Mouse (Mus musculus) left cerebral cortex, adult 18-20 months (tissue): Measurements from ENCODE around the gene Ddah1. TPM values are rescaled to one million over a fixed set of nuclear protein-coding genes. Genes with fewer than 3 reads are reported as not detected.
"Not testable (repeated sequence)": the region's sequence is repeated elsewhere in the genome, so short reads cannot be mapped to it uniquely, and the experiment has no call there.

Source experiments
- DNase-seq, 2 experiments: peaks; one replicate each; pipeline ENCODE4 v3.0.0; 2021 to 2022; ENCODE audit warnings: low spot score in 2 of 2, mixed read lengths in 1 of 2
- total RNA-seq, 2 experiments: library from RNA; stranded (reverse); gene quantifications; 2 replicates each; pipeline ENCODE4 v1.2.3; 2021

The Ddah1 gene
- total RNA-seq, 2 experiments from 2014 or later = 54.7 to 57.8 TPM

DNA sequence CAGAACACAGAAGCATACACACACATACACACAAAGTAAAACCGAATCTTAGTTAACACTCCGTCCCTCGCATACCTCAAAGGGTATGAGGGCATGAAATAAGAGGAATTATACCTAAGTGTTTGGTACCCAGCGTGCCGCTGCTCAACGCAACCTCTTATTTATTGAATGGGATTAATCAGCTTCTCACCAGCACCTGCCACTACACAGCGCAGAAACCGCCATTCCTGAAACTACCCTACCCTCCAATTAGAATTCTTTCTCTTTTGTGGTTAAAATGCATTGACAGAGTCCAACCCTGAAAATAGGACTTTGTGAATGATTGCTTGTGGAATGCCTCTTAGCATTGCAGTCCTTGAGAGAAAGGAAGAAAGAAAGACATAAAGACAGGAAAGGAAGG is 145.1 kb downstream of the Ddah1 start:
- no peak for DNase-seq

DNA sequence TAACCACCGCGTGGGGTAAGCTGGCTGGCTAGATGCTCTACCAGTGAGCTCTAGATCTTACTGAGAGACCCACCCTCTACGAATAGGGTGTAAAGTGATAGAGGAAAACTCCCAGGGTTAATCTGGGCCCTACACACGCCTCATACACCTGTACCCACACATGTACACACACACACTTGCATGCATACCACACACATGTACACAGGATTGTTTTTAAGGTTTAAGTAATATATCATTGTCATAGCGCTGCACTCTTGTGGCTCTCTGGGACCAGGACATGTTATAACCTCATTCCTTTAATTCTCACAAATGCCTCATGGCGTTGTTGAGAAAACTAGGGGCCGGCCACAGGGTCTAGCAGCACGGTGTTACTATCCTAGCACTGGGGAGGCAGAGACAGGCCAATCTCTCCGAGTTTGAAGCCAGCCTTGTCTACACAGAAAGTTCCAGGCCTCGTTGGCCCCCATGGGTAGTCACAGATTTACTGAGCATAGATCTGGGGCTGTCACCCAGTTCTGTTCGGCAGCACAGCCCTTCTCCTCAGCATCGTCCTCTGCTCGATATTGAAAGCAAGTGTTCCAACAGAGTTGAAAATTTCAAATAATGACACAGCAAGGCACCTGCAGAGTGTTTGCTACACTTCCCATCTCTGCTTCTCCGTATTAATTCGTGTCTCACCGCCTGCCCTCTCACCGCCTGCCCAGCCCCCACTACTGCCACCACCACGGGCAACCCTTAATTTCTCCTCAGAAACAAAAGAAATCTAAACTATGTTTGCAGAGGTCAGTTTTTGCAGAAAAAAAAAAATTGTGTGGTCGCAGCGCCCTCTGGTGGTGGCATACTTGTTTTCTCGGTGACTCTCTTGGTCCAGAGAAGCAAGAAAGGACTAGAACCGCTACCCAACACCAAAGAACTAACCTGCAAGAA is 146.6 kb downstream of the Ddah1 start:
- DNase-seq = peak; percentile 65 to 78

GRCm38 (mm10) chr3:145906582-145906981 is 148.1 kb downstream of the Ddah1 start:
- no peak for DNase-seq

DNA sequence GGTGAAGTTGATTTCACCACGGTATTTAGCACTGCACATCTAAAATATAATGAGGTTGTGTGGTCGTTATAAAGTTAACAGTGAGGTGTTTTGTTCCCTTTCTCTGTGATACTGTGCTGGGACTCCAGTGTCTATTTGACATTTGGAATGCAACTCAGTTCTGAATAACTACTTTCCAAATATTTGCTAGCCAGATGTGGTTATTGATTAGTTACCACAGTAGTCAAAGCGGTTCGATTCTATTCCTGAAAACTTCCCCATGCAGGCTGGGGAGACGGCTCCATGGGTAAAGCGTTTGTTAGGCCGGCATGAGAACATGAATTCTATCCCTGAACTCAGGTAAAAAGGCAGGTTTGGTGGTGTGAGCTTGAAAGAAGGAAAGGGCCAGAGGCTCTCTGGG is 154.0 kb downstream of the Ddah1 start:
- DNase-seq = no peak

GRCm38 (mm10) chr3:145913263-145913662 is 154.8 kb downstream of the Ddah1 start:
- DNase-seq = no peak

DNA sequence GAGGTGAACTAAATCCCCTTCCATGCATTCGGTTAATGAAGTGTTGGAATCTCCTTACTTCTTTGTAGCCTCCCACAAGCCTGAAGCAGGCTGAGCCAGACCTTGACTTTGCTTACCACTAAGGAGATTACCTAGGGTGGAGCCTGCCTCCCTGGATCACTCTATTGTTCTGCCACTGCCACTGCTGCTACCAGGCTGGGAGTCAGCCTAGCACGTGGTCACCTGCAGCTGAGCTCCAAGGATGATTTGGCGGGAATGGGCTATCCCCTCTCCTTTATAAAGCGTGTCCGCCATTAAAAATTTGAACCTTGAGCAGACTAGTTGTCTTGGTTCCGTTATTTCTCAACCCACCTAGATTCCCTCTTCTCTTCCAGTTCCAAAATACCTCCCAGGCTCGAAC is 155.5 kb downstream of the Ddah1 start:
- DNase-seq = not testable (repeated sequence)

GRCm38 (mm10) chr3:145916374-145916773 is 157.9 kb downstream of the Ddah1 start:
- DNase-seq = no peak

DNA sequence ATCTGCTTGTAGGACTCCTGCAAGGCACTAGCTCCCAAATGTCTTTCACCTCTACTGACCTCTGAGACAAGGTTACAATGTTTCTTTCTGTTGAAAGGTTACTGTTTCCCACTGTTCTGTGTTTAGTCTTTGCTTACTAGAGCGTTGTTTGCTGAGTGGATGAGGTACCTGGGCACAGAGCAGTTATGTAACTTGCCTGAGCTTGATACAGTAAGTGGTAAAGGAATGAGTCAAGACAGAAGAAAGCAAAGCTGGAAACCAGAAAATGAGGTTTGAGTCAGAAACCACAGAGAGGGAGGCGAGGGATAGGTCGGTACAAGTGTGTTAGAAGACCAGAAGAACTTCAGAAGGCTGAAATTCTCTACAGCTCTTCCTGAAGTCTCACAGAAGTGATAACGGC is 158.4 kb downstream of the Ddah1 start:
- DNase-seq = no peak

DNA sequence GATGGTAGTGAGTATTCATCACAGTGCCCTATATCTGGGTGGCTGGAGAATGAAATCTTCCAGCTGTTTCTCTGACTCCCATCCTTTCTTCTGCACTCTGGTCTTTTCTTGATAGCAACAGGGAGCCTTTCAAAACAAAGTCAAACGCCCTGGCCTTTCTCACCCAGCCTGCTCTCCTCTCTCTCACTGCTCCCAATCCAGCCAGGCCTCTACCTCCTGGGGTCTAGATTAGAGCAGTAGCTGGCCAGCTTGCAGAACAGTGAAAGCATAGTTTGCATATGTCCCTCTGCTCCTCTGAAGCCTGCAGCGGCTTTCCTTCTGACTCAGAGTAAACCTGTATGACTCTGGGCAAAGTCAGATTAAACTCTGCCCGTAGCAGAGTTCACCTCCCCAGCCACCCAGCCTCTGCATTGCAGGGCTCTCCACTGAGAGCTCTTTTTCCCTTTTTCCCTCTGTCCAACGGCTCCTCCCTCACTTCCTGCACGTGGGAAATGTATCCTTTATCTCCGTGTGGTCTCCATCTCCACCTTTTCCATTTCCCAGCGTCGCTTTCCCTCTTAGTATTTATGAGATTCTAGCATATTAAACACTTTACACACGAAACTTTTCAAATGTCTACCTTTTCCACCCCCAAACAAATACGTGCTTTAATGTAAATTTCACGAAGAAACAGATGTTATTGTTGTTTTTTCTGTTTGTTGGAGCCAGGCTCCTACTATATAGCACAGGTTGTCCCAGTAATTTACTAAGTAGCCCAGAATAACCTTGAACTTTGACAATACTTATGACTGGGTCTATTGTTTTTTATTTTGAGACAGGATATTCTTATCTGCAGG is 163.8 kb downstream of the Ddah1 start, which contains the start of gene Bcl10:
Bcl10 (plus strand) TSS at position 786 of the 836 bp plus-strand sequence.
- no peak for DNase-seq

GRCm38 (mm10) chr3:145922971-145923370 is 164.5 kb downstream of the Ddah1 start:
- DNase-seq = no peak

- DNase-seq = peak; percentile 97 to 99
These were observed 165.6 kb downstream of the Ddah1 start for GRCm38 (mm10) chr3:145923874-145924577.

GRCm38 (mm10) chr3:145924649-145925337 is 166.3 kb downstream of the Ddah1 start:
- peak; percentile 40 to 51 for DNase-seq

GRCm38 (mm10) chr3:145925506-145925905 is 167.0 kb downstream of the Ddah1 start:
- DNase-seq = no peak

GRCm38 (mm10) chr3:145929525-145930400 is 171.3 kb downstream of the Ddah1 start:
- no peak for DNase-seq

DNA sequence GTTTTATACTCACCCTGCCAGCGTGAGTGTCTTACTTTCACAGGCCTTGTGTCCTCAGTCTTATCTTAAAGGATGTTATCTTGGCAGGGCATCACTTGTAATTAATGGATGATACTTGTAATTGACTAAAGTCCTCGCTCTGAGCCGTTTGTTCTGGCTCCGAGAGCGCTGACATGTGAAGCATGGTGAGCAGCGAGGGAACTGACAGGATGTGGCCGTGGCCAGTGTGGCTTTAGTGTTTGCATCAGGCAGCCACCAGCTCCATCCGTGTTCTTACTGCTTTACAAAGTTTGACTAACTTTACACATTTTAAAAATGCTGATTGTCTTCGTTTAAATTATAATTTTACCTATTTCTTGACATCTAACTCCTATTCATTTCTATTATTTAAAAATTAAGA is 175.4 kb downstream of the Ddah1 start:
- DNase-seq = no peak

GRCm38 (mm10) chr3:145937505-145938404 is 179.3 kb downstream of the Ddah1 start, which contains the start of gene 2410004B18Rik:
TSS of gene 2410004B18Rik (plus strand) at chr3:145938014.
- peak; percentile 91 to 92 for DNase-seq

- no peak for DNase-seq
These were observed 180.2 kb downstream of the Ddah1 start for GRCm38 (mm10) chr3:145938405-145939349.
